Mouse (Mus musculus): ENCODE measurements around the gene Ublcp1. TPM values are rescaled to one million over a fixed set of nuclear protein-coding genes. Genes with fewer than 3 reads are reported as not detected.
A peak's percentile ranks its signal among the peaks of the same experiment; 100 is the strongest.
"Not testable (repeated sequence)": the region's sequence is repeated elsewhere in the genome, so short reads cannot be mapped to it uniquely, and the experiment has no call there.

Ublcp1 gene
- polyA plus RNA-seq, 1 experiment = 10.7 TPM

GRCm38 (mm10) chr11:44471337-44471995, 1.2 kb upstream of the Ublcp1 start:
- H3K4me1 ChIP-seq (ENCODE audit: control insufficient read depth, insufficient read depth, insufficient read length) = peaks cover 15% of the 10 kb centered on the region
- TF ChIP-seq CTCF (IDR thresholded peaks at IDR 0.05; ENCODE audit: extremely low read depth, insufficient read depth, insufficient read length, insufficient replicate concordance) = no peak
- TF ChIP-seq POLR2A (IDR thresholded peaks at IDR 0.05; ENCODE audit: low read depth, low read length) = no peak
- no peak for DNase-seq (ENCODE audit: low read depth in 1 of 2, low spot score in 2 of 2)
- no peaks in the 10 kb centered on the region for H3K27me3 ChIP-seq (ENCODE audit: control insufficient read depth, insufficient read depth, low read length)
- no peaks in the 10 kb centered on the region for H3K36me3 ChIP-seq (ENCODE audit: control insufficient read depth, insufficient read depth, low read length)
- 4% methylated on average over 4 of the region's 4 CpGs for WGBS
- H3K4me3 ChIP-seq (ENCODE audit: extremely low read depth, insufficient read depth, insufficient read length) = peak overlapping the region; percentile 91
- H3K27ac ChIP-seq (ENCODE audit: insufficient read depth, low read length) = peak overlapping the region; percentile 98

GRCm38 (mm10) chr11:44469646-44470431, 459 bp downstream of the Ublcp1 start:
- Histone ChIP-seq H3K27ac (ENCODE audit: insufficient read depth, low read length) (peak overlapping the region; percentile 98), H3K4me1 (ENCODE audit: control insufficient read depth, insufficient read depth, insufficient read length) (peaks cover 10% of the 10 kb centered on the region), H3K4me3 (ENCODE audit: extremely low read depth, insufficient read depth, insufficient read length) (peak overlapping the region; percentile 91), H3K27me3 (ENCODE audit: control insufficient read depth, insufficient read depth, low read length) (no peaks in the 10 kb centered on the region), H3K36me3 (ENCODE audit: control insufficient read depth, insufficient read depth, low read length) (peaks cover 5% of the 10 kb centered on the region; the same call in 1 of the 2 replicates)
- DNase-seq (ENCODE audit: low read depth in 1 of 2, low spot score in 2 of 2) = peak in 1 of 2 experiments; percentile 49
- WGBS = 2% methylated on average over 59 of the region's 59 CpGs
- TF ChIP-seq POLR2A (IDR thresholded peaks at IDR 0.05; ENCODE audit: low read depth, low read length) (no peak; the same call in 1 of the 2 replicates), CTCF (IDR thresholded peaks at IDR 0.05; ENCODE audit: extremely low read depth, insufficient read depth, insufficient read length, insufficient replicate concordance) (no peak)

GRCm38 (mm10) chr11:44468306-44468790, 1.9 kb downstream of the Ublcp1 start:
- DNase-seq (ENCODE audit: low read depth in 1 of 2, low spot score in 2 of 2) = no peak
- Histone ChIP-seq H3K4me3 (ENCODE audit: extremely low read depth, insufficient read depth, insufficient read length) (no peak overlapping the region), H3K27me3 (ENCODE audit: control insufficient read depth, insufficient read depth, low read length) (no peaks in the 10 kb centered on the region), H3K4me1 (ENCODE audit: control insufficient read depth, insufficient read depth, insufficient read length) (peaks cover 10% of the 10 kb centered on the region), H3K27ac (ENCODE audit: insufficient read depth, low read length) (no peak overlapping the region), H3K36me3 (ENCODE audit: control insufficient read depth, insufficient read depth, low read length) (peaks cover 8% of the 10 kb centered on the region)
- WGBS = 49% methylated on average over 10 of the region's 10 CpGs
- TF ChIP-seq POLR2A (IDR thresholded peaks at IDR 0.05; ENCODE audit: low read depth, low read length) (no peak), CTCF (IDR thresholded peaks at IDR 0.05; ENCODE audit: extremely low read depth, insufficient read depth, insufficient read length, insufficient replicate concordance) (no peak)

GRCm38 (mm10) chr11:44466949-44467442, 3.3 kb downstream of the Ublcp1 start:
- H3K27me3 ChIP-seq (ENCODE audit: control insufficient read depth, insufficient read depth, low read length) = no peaks in the 10 kb centered on the region
- 60% methylated on average over 6 of the region's 6 CpGs for WGBS
- H3K27ac ChIP-seq (ENCODE audit: insufficient read depth, low read length) = no peak overlapping the region
- H3K4me1 ChIP-seq (ENCODE audit: control insufficient read depth, insufficient read depth, insufficient read length) = peaks cover 5% of the 10 kb centered on the region; the same call in 1 of the 2 replicates
- H3K4me3 ChIP-seq (ENCODE audit: extremely low read depth, insufficient read depth, insufficient read length) = no peak overlapping the region
- H3K36me3 ChIP-seq (ENCODE audit: control insufficient read depth, insufficient read depth, low read length) = peaks cover 10% of the 10 kb centered on the region
- TF ChIP-seq CTCF (IDR thresholded peaks at IDR 0.05; ENCODE audit: extremely low read depth, insufficient read depth, insufficient read length, insufficient replicate concordance) (no peak), POLR2A (IDR thresholded peaks at IDR 0.05; ENCODE audit: low read depth, low read length) (no peak)
- DNase-seq (ENCODE audit: low read depth in 1 of 2, low spot score in 2 of 2) = no peak

- H3K27me3 ChIP-seq (ENCODE audit: control insufficient read depth, insufficient read depth, low read length) = no peaks in the 10 kb centered on the region
- H3K4me1 ChIP-seq (ENCODE audit: control insufficient read depth, insufficient read depth, insufficient read length) = no peaks in the 10 kb centered on the region; the same call in 1 of the 2 replicates
- no peak for DNase-seq (ENCODE audit: low read depth in 1 of 2, low spot score in 2 of 2)
- H3K36me3 ChIP-seq (ENCODE audit: control insufficient read depth, insufficient read depth, low read length) = peaks cover 23% of the 10 kb centered on the region
- H3K27ac ChIP-seq (ENCODE audit: insufficient read depth, low read length) = no peak overlapping the region
- TF ChIP-seq CTCF (IDR thresholded peaks at IDR 0.05; ENCODE audit: extremely low read depth, insufficient read depth, insufficient read length, insufficient replicate concordance) = no peak
- no peak for TF ChIP-seq POLR2A (IDR thresholded peaks at IDR 0.05; ENCODE audit: low read depth, low read length)
- WGBS = 69% methylated on average over 6 of the region's 6 CpGs
- no peak overlapping the region for H3K4me3 ChIP-seq (ENCODE audit: extremely low read depth, insufficient read depth, insufficient read length)
Observed at GRCm38 (mm10) chr11:44461493-44461892, 8.8 kb downstream of the Ublcp1 start.

- 56% methylated on average over 2 of the region's 2 CpGs for WGBS
- Histone ChIP-seq H3K4me1 (ENCODE audit: control insufficient read depth, insufficient read depth, insufficient read length) (no peaks in the 10 kb centered on the region), H3K4me3 (ENCODE audit: extremely low read depth, insufficient read depth, insufficient read length) (no peak overlapping the region), H3K36me3 (ENCODE audit: control insufficient read depth, insufficient read depth, low read length) (peaks cover 18% of the 10 kb centered on the region), H3K27ac (ENCODE audit: insufficient read depth, low read length) (no peak overlapping the region), H3K27me3 (ENCODE audit: control insufficient read depth, insufficient read depth, low read length) (no peaks in the 10 kb centered on the region)
- TF ChIP-seq POLR2A (IDR thresholded peaks at IDR 0.05; ENCODE audit: low read depth, low read length) (no peak), CTCF (IDR thresholded peaks at IDR 0.05; ENCODE audit: extremely low read depth, insufficient read depth, insufficient read length, insufficient replicate concordance) (peak; percentile 59; the same call in 1 of the 2 replicates)
- DNase-seq (ENCODE audit: low read depth in 1 of 2, low spot score in 2 of 2) = peak; percentile 28 to 62
Observed at GRCm38 (mm10) chr11:44453423-44453822, 16.9 kb downstream of the Ublcp1 start.

GRCm38 (mm10) chr11:44452016-44452415, 18.3 kb downstream of the Ublcp1 start:
- H3K4me3 ChIP-seq (ENCODE audit: extremely low read depth, insufficient read depth, insufficient read length); DNase-seq (ENCODE audit: low read depth in 1 of 2, low spot score in 2 of 2); H3K4me1 ChIP-seq (ENCODE audit: control insufficient read depth, insufficient read depth, insufficient read length); H3K27ac ChIP-seq (ENCODE audit: insufficient read depth, low read length); H3K27me3 ChIP-seq (ENCODE audit: control insufficient read depth, insufficient read depth, low read length): not testable (repeated sequence)
- H3K36me3 ChIP-seq (ENCODE audit: control insufficient read depth, insufficient read depth, low read length) = peaks cover 10% of the 10 kb centered on the region
- 91% methylated on average over 5 of the region's 5 CpGs for WGBS

All from spleen, adult 2 months (tissue).